Mouse (Mus musculus): Measurements from ENCODE around the gene Cebpb. TPM values are rescaled to one million over a fixed set of nuclear protein-coding genes. Genes with fewer than 3 reads are reported as not detected.

Cebpb gene
- polyA plus RNA-seq, 1 experiment from 2014 or later, result 3.6 TPM

DNA sequence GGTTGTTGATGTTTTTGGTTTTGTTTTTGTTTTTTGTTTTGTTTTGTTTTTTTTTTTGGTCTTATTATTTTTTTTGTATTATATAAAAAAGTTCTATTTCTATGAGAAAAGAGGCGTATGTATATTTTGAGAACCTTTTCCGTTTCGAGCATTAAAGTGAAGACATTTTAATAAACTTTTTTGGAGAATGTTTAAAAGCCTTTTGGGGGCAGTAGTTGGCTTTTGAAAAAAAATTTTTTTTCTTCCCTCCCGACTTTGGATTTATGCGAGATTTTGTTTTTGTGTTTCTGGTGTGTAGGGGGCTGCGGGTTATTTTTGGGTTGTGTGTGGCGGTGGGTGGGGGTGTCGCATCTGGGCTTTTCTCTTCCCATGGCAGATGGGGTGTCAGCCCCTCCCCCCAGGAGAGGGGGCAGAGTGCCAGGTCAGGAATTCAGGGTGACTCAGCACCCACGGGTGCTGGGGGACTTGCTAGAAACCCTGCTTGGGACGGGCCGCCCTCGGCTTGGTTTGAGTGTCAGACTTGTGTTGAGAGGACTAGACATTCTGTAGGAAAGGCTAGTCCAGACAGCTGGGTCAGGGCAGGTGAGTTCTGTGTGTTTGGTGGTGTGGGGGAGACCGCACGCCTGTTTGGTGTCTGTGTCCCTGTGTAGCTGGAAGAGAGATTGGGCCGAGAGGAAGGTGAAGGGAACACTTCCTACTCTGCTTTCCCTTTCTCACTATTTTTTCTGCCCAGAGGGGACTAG, 1.7 kb downstream of the Cebpb start:
- Histone ChIP-seq H3K27ac (no peak overlapping the region), H3K9ac (peak overlapping the region; percentile 60; the same call in 1 of the 2 replicates), H3K9me3 (ENCODE audit: control insufficient read depth, low read length) (no peaks in the 10 kb centered on the region), H3K4me1 (replicated peaks; ENCODE audit: control insufficient read depth, insufficient read depth, low read length) (peaks cover 3% of the 10 kb centered on the region; the same call in 1 of the 2 replicates), H3K36me3 (replicated peaks; ENCODE audit: control insufficient read depth, insufficient read depth) (no peaks in the 10 kb centered on the region), H3K27me3 (ENCODE audit: control insufficient read depth, insufficient read depth, low read length) (peaks cover 58% of the 10 kb centered on the region), H3K4me3 (replicated peaks; ENCODE audit: low read length) (peak overlapping the region; percentile 72), H3K4me2 (replicated peaks) (peak overlapping the region; percentile 90)
- 62% methylated on average over 15 of the region's 15 CpGs for WGBS
- DNase-seq (ENCODE audit: low spot score) (no peak), ATAC-seq (ENCODE audit: low FRiP score) (no peak)

- Histone ChIP-seq H3K27me3 (ENCODE audit: control insufficient read depth, insufficient read depth, low read length) (peaks cover 58% of the 10 kb centered on the region), H3K9ac (no peak overlapping the region), H3K4me1 (replicated peaks; ENCODE audit: control insufficient read depth, insufficient read depth, low read length) (peaks cover 3% of the 10 kb centered on the region; the same call in 1 of the 2 replicates), H3K27ac (no peak overlapping the region), H3K36me3 (replicated peaks; ENCODE audit: control insufficient read depth, insufficient read depth) (no peaks in the 10 kb centered on the region), H3K4me2 (replicated peaks) (no peak overlapping the region; the same call in 1 of the 2 replicates), H3K9me3 (ENCODE audit: control insufficient read depth, low read length) (no peaks in the 10 kb centered on the region), H3K4me3 (replicated peaks; ENCODE audit: low read length) (no peak overlapping the region)
- ATAC-seq (ENCODE audit: low FRiP score) (no peak), DNase-seq (ENCODE audit: low spot score) (no peak)
- 82% methylated on average over 12 of the region's 12 CpGs for whole genome bisulfite sequencing
Measured at GRCm38 (mm10) chr2:167690962-167691311, 2.2 kb downstream of the Cebpb start.

GRCm38 (mm10) chr2:167691410-167691809, 2.7 kb downstream of the Cebpb start:
- no peaks in the 10 kb centered on the region for H3K9me3 ChIP-seq (ENCODE audit: control insufficient read depth, low read length)
- ATAC-seq (ENCODE audit: low FRiP score) (no peak), DNase-seq (ENCODE audit: low spot score) (no peak)
- H3K4me2 ChIP-seq (replicated peaks), result no peak overlapping the region
- no peaks in the 10 kb centered on the region for H3K36me3 ChIP-seq (replicated peaks; ENCODE audit: control insufficient read depth, insufficient read depth)
- H3K27me3 ChIP-seq (ENCODE audit: control insufficient read depth, insufficient read depth, low read length), result peaks cover 55% of the 10 kb centered on the region
- no peak overlapping the region for H3K9ac ChIP-seq
- peaks cover 3% of the 10 kb centered on the region; the same call in 1 of the 2 replicates for H3K4me1 ChIP-seq (replicated peaks; ENCODE audit: control insufficient read depth, insufficient read depth, low read length)
- no peak overlapping the region for H3K4me3 ChIP-seq (replicated peaks; ENCODE audit: low read length)
- H3K27ac ChIP-seq, result no peak overlapping the region
- 89% methylated on average over 6 of the region's 6 CpGs for WGBS

DNA sequence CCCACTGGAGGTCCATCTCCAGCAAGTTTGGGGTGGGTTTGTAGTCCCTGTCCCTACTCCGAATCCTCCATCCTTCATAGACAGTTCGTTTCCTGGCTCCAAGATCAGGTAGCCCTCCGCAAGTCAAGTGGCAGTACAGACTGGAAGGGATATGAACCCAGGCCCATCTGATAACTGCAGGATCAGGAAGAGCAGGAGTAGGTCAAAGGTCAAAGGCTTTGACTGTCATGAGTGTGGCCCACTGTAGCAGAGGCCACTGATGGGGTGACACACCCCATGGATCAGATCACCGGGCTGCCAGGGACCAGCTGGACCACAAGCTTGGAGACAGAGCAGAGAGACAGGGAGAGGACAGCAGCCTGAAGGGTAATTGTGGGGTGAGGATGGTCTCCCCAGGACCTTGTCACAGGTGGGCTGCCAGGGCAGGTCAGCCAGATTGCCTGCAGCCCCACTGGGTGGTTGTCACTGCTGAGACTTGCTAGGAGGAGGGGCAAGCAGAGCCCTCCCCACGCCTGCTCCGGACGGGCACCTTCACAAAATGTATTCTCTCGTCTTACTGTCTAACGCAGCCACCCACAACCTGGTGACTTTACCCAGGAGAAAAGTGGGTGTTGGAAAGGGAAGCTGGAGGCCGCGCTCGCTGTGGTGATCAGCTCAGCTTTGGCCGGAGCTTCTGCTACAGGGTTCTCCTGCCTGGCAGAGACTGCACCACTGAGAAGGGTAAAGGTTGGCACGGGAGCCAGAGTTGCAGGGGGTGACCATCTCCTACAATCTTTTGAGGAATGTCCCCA, 3.4 kb downstream of the Cebpb start:
- WGBS, result 93% methylated on average over 14 of the region's 14 CpGs
- peaks cover 50% of the 10 kb centered on the region for H3K27me3 ChIP-seq (ENCODE audit: control insufficient read depth, insufficient read depth, low read length)
- ATAC-seq (ENCODE audit: low FRiP score) (no peak), DNase-seq (ENCODE audit: low spot score) (no peak)
- no peak overlapping the region for H3K27ac ChIP-seq
- no peak overlapping the region for H3K9ac ChIP-seq
- no peaks in the 10 kb centered on the region for H3K9me3 ChIP-seq (ENCODE audit: control insufficient read depth, low read length)
- no peaks in the 10 kb centered on the region for H3K36me3 ChIP-seq (replicated peaks; ENCODE audit: control insufficient read depth, insufficient read depth)
- H3K4me3 ChIP-seq (replicated peaks; ENCODE audit: low read length), result no peak overlapping the region
- no peak overlapping the region for H3K4me2 ChIP-seq (replicated peaks)
- H3K4me1 ChIP-seq (replicated peaks; ENCODE audit: control insufficient read depth, insufficient read depth, low read length), result peaks cover 3% of the 10 kb centered on the region; the same call in 1 of the 2 replicates

- ATAC-seq (ENCODE audit: low FRiP score), result no peak
- H3K4me2 ChIP-seq (replicated peaks), result no peak overlapping the region
- H3K9ac ChIP-seq, result no peak overlapping the region
- WGBS, result 78% methylated on average over 3 of the region's 3 CpGs
- H3K36me3 ChIP-seq (replicated peaks; ENCODE audit: control insufficient read depth, insufficient read depth), result no peaks in the 10 kb centered on the region
- peaks cover 42% of the 10 kb centered on the region for H3K27me3 ChIP-seq (ENCODE audit: control insufficient read depth, insufficient read depth, low read length)
- DNase-seq (ENCODE audit: low spot score), result no peak
- H3K4me1 ChIP-seq (replicated peaks; ENCODE audit: control insufficient read depth, insufficient read depth, low read length), result peaks cover 3% of the 10 kb centered on the region; the same call in 1 of the 2 replicates
- no peaks in the 10 kb centered on the region for H3K9me3 ChIP-seq (ENCODE audit: control insufficient read depth, low read length)
- H3K27ac ChIP-seq, result no peak overlapping the region
- H3K4me3 ChIP-seq (replicated peaks; ENCODE audit: low read length), result no peak overlapping the region
Measured at GRCm38 (mm10) chr2:167692831-167693230, 4.1 kb downstream of the Cebpb start.

- Histone ChIP-seq H3K9me3 (ENCODE audit: control insufficient read depth, low read length) (no peaks in the 10 kb centered on the region), H3K4me1 (replicated peaks; ENCODE audit: control insufficient read depth, insufficient read depth, low read length) (no peaks in the 10 kb centered on the region; the same call in 1 of the 2 replicates), H3K4me3 (replicated peaks; ENCODE audit: low read length) (no peak overlapping the region), H3K27me3 (ENCODE audit: control insufficient read depth, insufficient read depth, low read length) (peaks cover 36% of the 10 kb centered on the region), H3K4me2 (replicated peaks) (no peak overlapping the region), H3K36me3 (replicated peaks; ENCODE audit: control insufficient read depth, insufficient read depth) (no peaks in the 10 kb centered on the region), H3K27ac (no peak overlapping the region), H3K9ac (no peak overlapping the region)
- WGBS, result 93% methylated on average over 2 of the region's 2 CpGs
- no peak for ATAC-seq (ENCODE audit: low FRiP score)
- DNase-seq (ENCODE audit: low spot score), result no peak
Measured at GRCm38 (mm10) chr2:167693540-167693939, 4.8 kb downstream of the Cebpb start.

DNA sequence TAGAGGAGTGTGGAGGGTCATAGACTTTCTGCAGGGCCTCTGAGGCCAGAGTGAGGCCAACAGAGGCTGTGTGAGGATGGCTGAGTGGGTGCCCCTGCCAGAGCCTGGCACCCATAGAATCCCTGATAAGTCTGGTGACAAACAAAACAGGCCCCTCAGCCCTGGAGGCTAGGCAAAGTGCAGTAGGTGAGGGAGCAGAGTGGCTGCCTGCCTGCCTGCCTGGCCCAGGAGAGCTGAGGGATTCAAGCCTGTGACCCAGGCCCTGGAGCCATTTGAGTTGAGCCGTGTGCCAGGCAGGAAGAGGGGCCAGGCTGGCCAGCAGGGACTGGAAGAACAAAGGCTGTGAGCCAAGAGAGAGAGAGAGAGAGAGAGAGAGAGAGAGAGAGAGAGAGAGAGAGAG, 5.5 kb downstream of the Cebpb start:
- Histone ChIP-seq H3K9ac (no peak overlapping the region), H3K4me3 (replicated peaks; ENCODE audit: low read length) (no peak overlapping the region), H3K9me3 (ENCODE audit: control insufficient read depth, low read length) (no peaks in the 10 kb centered on the region), H3K27me3 (ENCODE audit: control insufficient read depth, insufficient read depth, low read length) (peaks cover 30% of the 10 kb centered on the region), H3K4me1 (replicated peaks; ENCODE audit: control insufficient read depth, insufficient read depth, low read length) (no peaks in the 10 kb centered on the region; the same call in 1 of the 2 replicates), H3K4me2 (replicated peaks) (no peak overlapping the region), H3K36me3 (replicated peaks; ENCODE audit: control insufficient read depth, insufficient read depth) (no peaks in the 10 kb centered on the region), H3K27ac (no peak overlapping the region)
- 90% methylated on average over 1 of the region's 1 CpGs for WGBS
- ATAC-seq (ENCODE audit: low FRiP score) (no peak), DNase-seq (ENCODE audit: low spot score) (no peak)

DNA sequence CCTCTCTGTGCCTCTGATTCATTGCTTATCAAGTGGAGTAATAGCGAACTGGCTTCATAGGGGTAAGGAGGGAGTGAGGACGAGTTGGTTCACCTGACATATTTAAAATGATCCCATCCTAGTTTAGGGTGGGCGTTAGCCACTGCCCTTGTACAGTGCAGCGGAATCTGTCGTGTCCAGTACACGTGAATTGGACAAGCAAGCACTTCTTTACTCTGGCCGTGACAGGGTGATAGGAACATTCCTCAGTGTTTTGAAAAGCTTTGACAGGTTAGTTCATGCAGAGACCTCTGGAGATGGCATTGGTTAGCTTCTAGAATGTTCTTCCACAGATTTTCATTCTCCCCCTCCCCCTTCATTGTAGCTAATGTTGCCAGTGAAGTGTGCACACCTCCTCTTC, 6.2 kb downstream of the Cebpb start:
- Histone ChIP-seq H3K4me3 (replicated peaks; ENCODE audit: low read length) (no peak overlapping the region), H3K36me3 (replicated peaks; ENCODE audit: control insufficient read depth, insufficient read depth) (no peaks in the 10 kb centered on the region), H3K4me1 (replicated peaks; ENCODE audit: control insufficient read depth, insufficient read depth, low read length) (no peaks in the 10 kb centered on the region), H3K4me2 (replicated peaks) (no peak overlapping the region), H3K27ac (no peak overlapping the region), H3K27me3 (ENCODE audit: control insufficient read depth, insufficient read depth, low read length) (peaks cover 23% of the 10 kb centered on the region), H3K9me3 (ENCODE audit: control insufficient read depth, low read length) (no peaks in the 10 kb centered on the region), H3K9ac (no peak overlapping the region)
- WGBS, result 95% methylated on average over 7 of the region's 7 CpGs
- ATAC-seq (ENCODE audit: low FRiP score) (no peak), DNase-seq (ENCODE audit: low spot score) (no peak)

GRCm38 (mm10) chr2:167695491-167695890, 6.8 kb downstream of the Cebpb start:
- no peak overlapping the region for H3K4me2 ChIP-seq (replicated peaks)
- WGBS, result 59% methylated on average over 14 of the region's 14 CpGs
- H3K4me1 ChIP-seq (replicated peaks; ENCODE audit: control insufficient read depth, insufficient read depth, low read length), result no peaks in the 10 kb centered on the region
- H3K27me3 ChIP-seq (ENCODE audit: control insufficient read depth, insufficient read depth, low read length), result peaks cover 18% of the 10 kb centered on the region
- no peaks in the 10 kb centered on the region for H3K36me3 ChIP-seq (replicated peaks; ENCODE audit: control insufficient read depth, insufficient read depth)
- DNase-seq (ENCODE audit: low spot score) (no peak), ATAC-seq (ENCODE audit: low FRiP score) (no peak)
- no peaks in the 10 kb centered on the region for H3K9me3 ChIP-seq (ENCODE audit: control insufficient read depth, low read length)
- no peak overlapping the region for H3K4me3 ChIP-seq (replicated peaks; ENCODE audit: low read length)
- H3K9ac ChIP-seq, result no peak overlapping the region
- H3K27ac ChIP-seq, result no peak overlapping the region

Data from hindbrain, embryonic 14.5 days (tissue).